Mouse (Mus musculus) liver, adult 2 months (tissue): ENCODE measurements around the gene Bag6. TPM values are rescaled to one million over a fixed set of nuclear protein-coding genes. Genes with fewer than 3 reads are reported as not detected.

Source experiments
- DNase-seq: peaks from one replicate; pipeline ENCODE4 v3.0.0-alpha.2; 2011; ENCODE audit warnings: low read depth, low spot score; ENCODE audit errors: extremely low read depth
- H3K27ac ChIP-seq: fragments of 200-500 bp; replicated peaks from 2 replicates; pipeline ENCODE4 v1.5.1; 2012; ENCODE audit warnings: low read depth, mild to moderate bottlenecking, control low read depth, inconsistent platforms, low read length; ENCODE audit not compliant: insufficient read depth
- H3K27me3 ChIP-seq: fragments of 200-500 bp; 2 replicates; pipeline ENCODE4 v1.6.1; 2012; ENCODE audit warnings: mild to moderate bottlenecking, moderate library complexity, low read length, inconsistent platforms; ENCODE audit not compliant: control insufficient read depth, insufficient read depth
- H3K36me3 ChIP-seq: fragments of 200-500 bp; 2 replicates; pipeline ENCODE4 v1.6.1; 2012; ENCODE audit warnings: low read length, inconsistent platforms; ENCODE audit not compliant: control insufficient read depth, insufficient read depth
- H3K4me1 ChIP-seq: fragments of 200-500 bp; 2 replicates; pipeline ENCODE4 v1.6.1; 2011; ENCODE audit warnings: low read length; ENCODE audit not compliant: control insufficient read depth, insufficient read depth
- H3K4me3 ChIP-seq: fragments of 200-500 bp; 2 replicates; pipeline ENCODE4 v1.5.1; 2011; ENCODE audit warnings: low read depth, mild to moderate bottlenecking, control low read depth, low read length, moderate library complexity; ENCODE audit not compliant: insufficient read depth
- H3K79me2 ChIP-seq: fragments of 200-500 bp; 2 replicates; pipeline ENCODE4 v1.6.1; 2012; ENCODE audit warnings: inconsistent platforms, mild to moderate bottlenecking, low read length, moderate library complexity; ENCODE audit not compliant: control insufficient read depth, insufficient read depth
- H3K9ac ChIP-seq: fragments of 200-500 bp; 2 replicates; pipeline ENCODE4 v1.6.1; 2012; ENCODE audit warnings: low read depth, mild to moderate bottlenecking, control low read depth, inconsistent platforms, low read length
- CTCF ChIP-seq: fragments of 200-500 bp; IDR thresholded peaks from 2 replicates; pipeline ENCODE4 v1.5.1; 2011; ENCODE audit warnings: low read depth, low read length, control low read depth
- POLR2A ChIP-seq: fragments of 200-500 bp; IDR thresholded peaks from 2 replicates; pipeline ENCODE4 v1.6.1; 2011; ENCODE audit warnings: low read length, control low read depth; ENCODE audit not compliant: insufficient read depth; ENCODE audit errors: extremely low read depth
- WGBS: fragments of 180-500 bp; shearing (Covaris S2); methylation state at CpG from one replicate; pipeline ENCODE4 v1.1.7; 2018; 5-methylcytosine and 5-hydroxymethylcytosine counted together
- polyA plus RNA-seq: library from polyadenylated mRNA; depleted of rRNA; stranded (reverse); fragments of >200 nt; gene quantifications from 2 replicates; pipeline ENCODE4 v1.2.3, GENCODE M21; 2012
- total RNA-seq: library from RNA; depleted of rRNA; stranded (reverse); fragments of >200 nt; gene quantifications from 2 replicates; pipeline ENCODE4 v1.2.3, GENCODE M21; 2014

Bag6 gene
- total and polyA plus RNA-seq, 2 experiments = 28.1 to 119 TPM

DNA sequence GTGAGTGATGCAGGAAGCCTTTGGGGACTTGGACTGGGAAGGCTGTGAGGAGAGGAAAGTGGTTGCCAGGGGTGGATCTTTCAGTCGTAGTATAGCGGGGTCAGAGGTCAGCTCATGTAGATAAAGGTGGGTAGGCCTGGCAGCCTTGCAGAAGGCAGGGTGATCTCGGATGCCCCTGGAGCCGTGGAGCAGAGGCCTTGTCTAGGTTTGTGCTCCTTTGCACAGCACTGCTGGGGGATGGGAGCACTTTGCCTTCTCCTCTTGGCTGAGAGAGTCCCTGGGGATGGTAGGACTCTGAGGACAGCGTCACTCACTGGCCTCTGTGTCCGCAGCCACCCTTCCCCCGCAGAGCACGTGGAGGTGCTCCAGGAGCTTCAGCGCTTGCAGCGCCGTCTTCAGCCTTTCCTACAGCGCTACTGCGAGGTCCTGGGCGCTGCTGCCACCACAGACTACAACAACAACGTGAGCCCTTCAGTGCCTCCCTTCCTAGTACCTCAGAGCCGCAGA, 5.6 kb downstream of the Bag6 start:
- peaks cover 17% of the 10 kb centered on the region; the same call in 1 of the 2 replicates for H3K79me2 ChIP-seq
- TF ChIP-seq POLR2A (no peak), CTCF (no peak)
- no peak for DNase-seq
- WGBS = 80% methylated on average over 16 of the region's 16 CpGs
- H3K36me3 ChIP-seq = peaks cover 49% of the 10 kb centered on the region
- H3K4me3 ChIP-seq = no peak overlapping the region
- H3K27me3 ChIP-seq = no peaks in the 10 kb centered on the region
- peaks cover 5% of the 10 kb centered on the region for H3K4me1 ChIP-seq
- H3K9ac ChIP-seq = no peak overlapping the region
- H3K27ac ChIP-seq = no peak overlapping the region

- no peak for TF ChIP-seq POLR2A
- no peak for TF ChIP-seq CTCF
- WGBS = 77% methylated on average over 6 of the region's 6 CpGs
- Histone ChIP-seq H3K27me3 (no peaks in the 10 kb centered on the region), H3K79me2 (peaks cover 9% of the 10 kb centered on the region; the same call in 1 of the 2 replicates), H3K36me3 (peaks cover 60% of the 10 kb centered on the region), H3K4me1 (0 out of 2 replicates have a peak, but pooled peaks cover 1% of the 10 kb centered on the region), H3K9ac (no peak overlapping the region), H3K27ac (no peak overlapping the region), H3K4me3 (no peak overlapping the region)
- DNase-seq = no peak
Measured at GRCm38 (mm10) chr17:35141971-35142370, 7.0 kb downstream of the Bag6 start.

DNA sequence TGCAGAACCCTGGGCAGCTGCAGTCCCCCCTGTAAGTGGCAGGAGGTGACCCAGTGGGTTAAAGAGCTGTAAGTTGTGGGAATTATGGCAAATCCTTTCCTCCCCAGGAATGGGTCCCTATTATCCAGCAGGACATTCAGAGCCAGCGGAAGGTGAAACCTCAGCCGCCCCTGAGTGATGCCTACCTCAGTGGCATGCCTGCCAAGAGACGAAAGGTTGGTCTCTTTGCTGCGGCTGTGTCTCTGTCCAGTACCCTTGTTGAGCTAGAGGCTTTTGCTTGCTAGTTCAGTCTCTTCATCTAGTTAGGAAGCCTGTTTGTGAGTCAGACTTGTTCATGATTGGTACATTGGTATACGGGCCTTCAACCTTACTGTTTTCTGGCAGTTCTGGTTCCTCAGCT, 11.2 kb downstream of the Bag6 start:
- Histone ChIP-seq H3K4me1 (no peaks in the 10 kb centered on the region; the same call in 1 of the 2 replicates), H3K36me3 (peaks cover 73% of the 10 kb centered on the region), H3K27ac (no peak overlapping the region), H3K4me3 (no peak overlapping the region), H3K9ac (no peak overlapping the region), H3K27me3 (no peaks in the 10 kb centered on the region), H3K79me2 (no peaks in the 10 kb centered on the region)
- 93% methylated on average over 5 of the region's 5 CpGs for WGBS
- DNase-seq = no peak
- no peak for TF ChIP-seq POLR2A
- TF ChIP-seq CTCF = no peak

DNA sequence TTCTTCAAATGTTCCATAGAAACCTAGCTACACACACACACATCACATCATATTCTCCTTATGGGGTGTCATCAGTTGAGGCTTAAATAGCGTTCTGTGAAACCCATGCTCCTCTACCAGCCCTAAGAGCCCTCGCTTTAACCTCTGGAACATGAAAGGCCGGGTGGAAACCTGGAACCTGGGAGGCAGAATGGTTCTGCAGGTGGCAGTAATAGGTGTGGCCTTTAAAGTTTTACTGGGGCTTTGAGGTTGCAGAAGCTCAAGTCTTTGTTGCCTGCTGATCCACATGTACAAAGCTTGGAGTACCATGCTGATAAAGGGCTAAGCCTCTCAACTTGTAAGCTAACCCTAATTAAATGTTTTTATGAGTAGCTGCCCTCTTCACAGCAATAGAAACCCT, 12.4 kb downstream of the Bag6 start:
- no peak for TF ChIP-seq POLR2A
- no peak for TF ChIP-seq CTCF
- no peak for DNase-seq
- no peak overlapping the region for H3K4me3 ChIP-seq
- no peak overlapping the region for H3K9ac ChIP-seq
- no peaks in the 10 kb centered on the region for H3K79me2 ChIP-seq
- H3K27ac ChIP-seq = no peak overlapping the region
- no peaks in the 10 kb centered on the region; the same call in 1 of the 2 replicates for H3K4me1 ChIP-seq
- no peaks in the 10 kb centered on the region for H3K27me3 ChIP-seq
- H3K36me3 ChIP-seq = peaks cover 76% of the 10 kb centered on the region
- 78% methylated on average over 3 of the region's 3 CpGs for WGBS

- H3K27me3 ChIP-seq = no peaks in the 10 kb centered on the region
- 63% methylated on average over 5 of the region's 5 CpGs for WGBS
- 0 out of 2 replicates have a peak overlapping the region, but pooled peaks have one; percentile 39 for H3K27ac ChIP-seq
- no peaks in the 10 kb centered on the region; the same call in 1 of the 2 replicates for H3K4me1 ChIP-seq
- TF ChIP-seq CTCF (no peak), POLR2A (no peak)
- no peak overlapping the region for H3K4me3 ChIP-seq
- H3K79me2 ChIP-seq = no peaks in the 10 kb centered on the region
- no peak overlapping the region for H3K9ac ChIP-seq
- DNase-seq = no peak
- peaks cover 75% of the 10 kb centered on the region for H3K36me3 ChIP-seq
Measured at GRCm38 (mm10) chr17:35147922-35148639, 13.1 kb downstream of the Bag6 start.

DNA sequence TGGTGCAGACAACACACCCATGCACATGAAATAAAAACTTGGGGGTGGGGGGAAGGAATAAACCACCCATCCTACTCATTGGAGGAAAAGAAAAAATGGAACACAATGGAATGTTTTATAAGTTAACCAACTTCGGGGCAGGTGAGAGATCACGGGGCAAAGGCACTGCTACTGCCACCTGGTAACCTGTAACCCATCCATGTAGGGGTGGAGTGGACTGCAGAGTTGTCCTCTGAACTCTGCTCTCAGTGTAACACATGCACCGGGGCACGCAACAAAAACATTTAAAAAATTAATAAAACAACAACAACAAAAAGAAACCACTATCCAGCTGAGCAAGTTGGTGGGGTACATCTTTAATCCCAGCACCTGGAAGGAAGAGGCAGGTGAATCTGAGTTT, 17.1 kb downstream of the Bag6 start:
- no peak overlapping the region for H3K9ac ChIP-seq
- H3K4me1 ChIP-seq = no peaks in the 10 kb centered on the region; the same call in 1 of the 2 replicates
- H3K36me3 ChIP-seq = peaks cover 77% of the 10 kb centered on the region
- no peaks in the 10 kb centered on the region; the same call in 1 of the 2 replicates for H3K79me2 ChIP-seq
- H3K4me3 ChIP-seq = no peak overlapping the region
- H3K27me3 ChIP-seq = no peaks in the 10 kb centered on the region
- no peak overlapping the region for H3K27ac ChIP-seq
- TF ChIP-seq POLR2A (no peak), CTCF (no peak)
- 57% methylated on average over 4 of the region's 4 CpGs for WGBS
- DNase-seq = peak; percentile 40
